Mouse (Mus musculus): ENCODE measurements around the gene Olfr1443. TPM values are rescaled to one million over a fixed set of nuclear protein-coding genes. Genes with fewer than 3 reads are reported as not detected.
"Not testable (repeated sequence)": the region's sequence is repeated elsewhere in the genome, so short reads cannot be mapped to it uniquely, and the experiment has no call there.

Olfr1443 gene
- polyA plus RNA-seq, 1 experiment from 2014 or later = not detected

DNA sequence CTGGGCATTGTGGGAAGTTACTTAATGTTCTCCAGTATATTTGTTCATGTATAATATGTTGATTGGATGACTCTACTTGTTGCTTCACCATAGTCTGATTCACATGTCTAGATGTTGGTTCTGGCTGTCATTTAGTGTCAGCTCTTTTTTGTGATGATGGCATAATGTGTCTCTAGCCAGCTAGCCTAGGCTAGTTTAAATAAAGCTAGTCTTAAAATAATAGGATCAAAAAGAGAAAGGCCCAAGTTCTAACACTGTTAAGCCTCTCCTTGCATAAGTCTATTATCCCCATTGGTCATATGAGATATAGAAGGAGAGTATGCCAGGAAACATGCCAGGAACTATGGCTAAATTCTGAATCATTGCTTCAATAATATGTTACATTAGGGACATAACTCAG is 28.4 kb upstream of the Olfr1443 start:
- no peak for DNase-seq (ENCODE audit: low spot score)
- Histone ChIP-seq H3K36me3 (ENCODE audit: control insufficient read depth, insufficient read depth, low read length) (no peaks in the 10 kb centered on the region), H3K4me2 (replicated peaks; ENCODE audit: low read depth) (no peak overlapping the region), H3K27ac (replicated peaks) (no peak overlapping the region), H3K9ac (ENCODE audit: low read length) (no peak overlapping the region), H3K4me1 (replicated peaks; ENCODE audit: control insufficient read depth, insufficient read depth) (no peaks in the 10 kb centered on the region), H3K4me3 (ENCODE audit: low read depth, low read length) (no peak overlapping the region), H3K27me3 (ENCODE audit: control insufficient read depth, insufficient read depth, low read length) (no peaks in the 10 kb centered on the region), H3K9me3 (ENCODE audit: control insufficient read depth, low read length) (no peaks in the 10 kb centered on the region)
- ATAC-seq (ENCODE audit: low FRiP score, low TSS enrichment) = no peak
- no peak for TF ChIP-seq CTCF (IDR thresholded peaks at IDR 0.05; ENCODE audit: low read depth)

DNA sequence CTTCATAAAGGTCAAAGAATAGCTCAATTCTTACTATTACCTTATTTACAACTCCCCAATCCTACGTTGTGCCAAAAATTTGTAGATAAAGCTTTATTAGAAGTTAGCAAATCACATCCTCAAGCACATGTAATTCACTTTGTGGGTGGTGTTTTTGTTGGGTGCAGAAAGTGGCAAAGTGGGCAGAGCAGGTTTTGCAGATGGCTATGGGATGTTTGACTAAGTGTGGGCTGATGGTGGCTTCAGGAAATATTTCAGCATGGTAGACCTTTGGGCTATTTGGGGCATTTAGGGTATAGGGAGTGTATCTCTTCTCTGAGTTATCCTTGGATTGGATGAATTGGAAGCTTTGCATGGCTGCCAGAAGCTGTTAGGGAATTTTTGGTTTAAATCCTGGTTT is 11.8 kb upstream of the Olfr1443 start:
- Histone ChIP-seq H3K9me3 (ENCODE audit: control insufficient read depth, low read length) (peaks cover 4% of the 10 kb centered on the region; the same call in 1 of the 2 replicates), H3K27me3 (ENCODE audit: control insufficient read depth, insufficient read depth, low read length) (no peaks in the 10 kb centered on the region), H3K4me3 (ENCODE audit: low read depth, low read length) (no peak overlapping the region), H3K4me1 (replicated peaks; ENCODE audit: control insufficient read depth, insufficient read depth) (no peaks in the 10 kb centered on the region), H3K4me2 (replicated peaks; ENCODE audit: low read depth) (no peak overlapping the region), H3K36me3 (ENCODE audit: control insufficient read depth, insufficient read depth, low read length) (no peaks in the 10 kb centered on the region), H3K27ac (replicated peaks) (no peak overlapping the region), H3K9ac (ENCODE audit: low read length) (no peak overlapping the region)
- DNase-seq (ENCODE audit: low spot score) (no peak), ATAC-seq (ENCODE audit: low FRiP score, low TSS enrichment) (no peak)
- TF ChIP-seq EP300 (optimal IDR thresholded peaks at IDR 0.05) (no peak), CTCF (IDR thresholded peaks at IDR 0.05; ENCODE audit: low read depth) (no peak)
- 83% methylated on average over 1 of the region's 1 CpGs for WGBS

DNA sequence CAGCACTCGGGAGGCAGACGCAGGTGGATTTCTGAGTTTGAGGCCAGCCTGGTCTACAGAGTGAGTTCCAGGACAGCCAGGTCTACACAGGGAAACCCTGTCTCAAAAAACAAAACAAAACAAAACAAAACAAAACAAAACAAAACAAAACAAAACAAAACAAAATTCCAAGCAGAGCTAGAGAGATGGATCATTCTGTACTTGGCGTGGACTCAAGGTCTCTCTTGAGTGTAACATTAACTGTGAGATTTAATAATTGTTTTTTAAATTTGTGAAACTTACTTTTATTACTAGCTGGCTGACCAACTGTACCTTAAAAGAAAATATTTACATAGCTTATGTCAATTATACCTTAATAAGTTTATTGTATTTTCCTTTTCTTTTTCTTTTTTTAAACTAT is 9.3 kb upstream of the Olfr1443 start:
- not testable (repeated sequence) for DNase-seq (ENCODE audit: low spot score); H3K4me1 ChIP-seq (replicated peaks; ENCODE audit: control insufficient read depth, insufficient read depth); H3K36me3 ChIP-seq (ENCODE audit: control insufficient read depth, insufficient read depth, low read length); ATAC-seq (ENCODE audit: low FRiP score, low TSS enrichment); H3K4me3 ChIP-seq (ENCODE audit: low read depth, low read length); H3K9ac ChIP-seq (ENCODE audit: low read length); H3K9me3 ChIP-seq (ENCODE audit: control insufficient read depth, low read length); H3K27me3 ChIP-seq (ENCODE audit: control insufficient read depth, insufficient read depth, low read length); H3K4me2 ChIP-seq (replicated peaks; ENCODE audit: low read depth); H3K27ac ChIP-seq (replicated peaks)
- 92% methylated on average over 3 of the region's 3 CpGs for WGBS

DNA sequence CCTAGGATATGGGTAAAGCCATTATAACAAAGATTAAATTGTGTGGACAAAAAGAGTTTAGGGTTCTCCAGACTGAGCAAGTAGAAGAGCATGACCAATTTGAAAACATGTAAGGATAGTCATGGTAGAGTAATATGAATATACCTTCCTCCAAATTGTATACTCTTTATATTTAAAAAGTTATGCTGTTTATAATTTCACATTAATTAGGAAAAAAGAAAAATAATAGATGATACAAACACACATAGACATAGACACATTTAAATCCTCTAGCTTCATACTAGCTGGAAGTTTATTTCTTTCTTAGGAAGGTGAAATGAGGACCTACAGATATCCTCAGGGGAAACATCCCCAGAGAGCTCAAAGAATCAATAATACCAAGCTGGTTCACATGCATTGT is 7.8 kb upstream of the Olfr1443 start, which contains the start of gene Olfr1442:
Gene Olfr1442, plus strand, starts transcription at position 301 of the 400 bp plus-strand sequence.
- no peaks in the 10 kb centered on the region for H3K36me3 ChIP-seq (ENCODE audit: control insufficient read depth, insufficient read depth, low read length)
- H3K4me2 ChIP-seq (replicated peaks; ENCODE audit: low read depth) = no peak within 1 kb of the TSS
- no peak for TF ChIP-seq CTCF (IDR thresholded peaks at IDR 0.05; ENCODE audit: low read depth)
- no peak for TF ChIP-seq EP300 (optimal IDR thresholded peaks at IDR 0.05)
- no peaks in the 10 kb centered on the region for H3K4me1 ChIP-seq (replicated peaks; ENCODE audit: control insufficient read depth, insufficient read depth)
- H3K27me3 ChIP-seq (ENCODE audit: control insufficient read depth, insufficient read depth, low read length) = no peaks in the 10 kb centered on the region
- no peak within 1 kb of the TSS for H3K27ac ChIP-seq (replicated peaks)
- H3K9me3 ChIP-seq (ENCODE audit: control insufficient read depth, low read length) = no peaks in the 10 kb centered on the region
- DNase-seq (ENCODE audit: low spot score) = no peak
- no peak for ATAC-seq (ENCODE audit: low FRiP score, low TSS enrichment)
- no peak within 1 kb of the TSS for H3K9ac ChIP-seq (ENCODE audit: low read length)
- H3K4me3 ChIP-seq (ENCODE audit: low read depth, low read length) = no peak within 1 kb of the TSS

DNA sequence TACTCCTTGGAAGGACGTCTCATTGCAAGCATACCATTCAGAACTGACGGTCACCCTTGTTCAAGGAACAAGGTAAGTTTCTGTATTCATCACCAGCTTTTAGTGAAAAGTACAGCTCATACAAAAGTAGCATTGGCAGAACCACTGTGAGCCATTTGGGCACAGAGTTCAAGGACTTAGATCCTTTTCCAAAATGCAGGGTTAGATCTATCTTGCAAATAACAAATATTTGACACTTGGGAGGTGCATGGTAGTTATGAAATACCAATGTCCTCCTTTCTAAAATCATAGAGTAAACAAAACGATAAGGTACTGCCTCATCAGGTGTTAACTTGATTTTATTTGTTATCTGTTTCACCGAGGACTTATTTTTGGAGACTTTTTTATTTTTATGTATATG is 6.9 kb upstream of the Olfr1443 start:
- DNase-seq (ENCODE audit: low spot score) = no peak
- Histone ChIP-seq H3K4me1 (replicated peaks; ENCODE audit: control insufficient read depth, insufficient read depth) (no peaks in the 10 kb centered on the region), H3K36me3 (ENCODE audit: control insufficient read depth, insufficient read depth, low read length) (no peaks in the 10 kb centered on the region), H3K27ac (replicated peaks) (no peak overlapping the region), H3K9me3 (ENCODE audit: control insufficient read depth, low read length) (no peaks in the 10 kb centered on the region), H3K27me3 (ENCODE audit: control insufficient read depth, insufficient read depth, low read length) (no peaks in the 10 kb centered on the region), H3K9ac (ENCODE audit: low read length) (no peak overlapping the region), H3K4me3 (ENCODE audit: low read depth, low read length) (no peak overlapping the region), H3K4me2 (replicated peaks; ENCODE audit: low read depth) (no peak overlapping the region)
- 75% methylated on average over 4 of the region's 4 CpGs for WGBS
- TF ChIP-seq CTCF (IDR thresholded peaks at IDR 0.05; ENCODE audit: low read depth) = no peak
- TF ChIP-seq EP300 (optimal IDR thresholded peaks at IDR 0.05) = no peak
- no peak for ATAC-seq (ENCODE audit: low FRiP score, low TSS enrichment)

DNA sequence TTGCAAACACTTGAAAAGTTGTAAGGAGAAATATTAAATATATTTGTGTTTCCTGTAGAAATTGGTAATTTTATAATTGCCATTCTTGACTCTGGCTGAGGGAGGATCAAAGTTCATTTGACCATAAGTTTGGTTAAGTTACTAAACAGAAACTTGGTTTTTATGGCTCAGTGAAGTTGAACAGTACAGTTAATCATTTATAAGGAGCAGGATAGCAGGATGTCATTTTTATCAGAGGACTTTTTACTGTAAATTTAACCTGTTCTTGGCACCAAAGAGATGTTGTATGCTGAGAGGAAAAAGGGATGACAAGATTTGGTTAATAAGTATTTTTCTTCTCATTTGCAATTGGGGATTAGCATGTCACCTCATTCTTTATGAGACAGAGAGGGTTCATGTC is 6.7 kb downstream of the Olfr1443 start:
- H3K4me1 ChIP-seq (replicated peaks; ENCODE audit: control insufficient read depth, insufficient read depth) = no peaks in the 10 kb centered on the region
- H3K4me3 ChIP-seq (ENCODE audit: low read depth, low read length) = no peak overlapping the region
- no peak overlapping the region for H3K4me2 ChIP-seq (replicated peaks; ENCODE audit: low read depth)
- no peak overlapping the region for H3K27ac ChIP-seq (replicated peaks)
- DNase-seq (ENCODE audit: low spot score) (no peak), ATAC-seq (ENCODE audit: low FRiP score, low TSS enrichment) (no peak)
- no peaks in the 10 kb centered on the region for H3K9me3 ChIP-seq (ENCODE audit: control insufficient read depth, low read length)
- TF ChIP-seq CTCF (IDR thresholded peaks at IDR 0.05; ENCODE audit: low read depth) (no peak), EP300 (optimal IDR thresholded peaks at IDR 0.05) (no peak)
- H3K36me3 ChIP-seq (ENCODE audit: control insufficient read depth, insufficient read depth, low read length) = no peaks in the 10 kb centered on the region
- no peaks in the 10 kb centered on the region for H3K27me3 ChIP-seq (ENCODE audit: control insufficient read depth, insufficient read depth, low read length)
- no peak overlapping the region for H3K9ac ChIP-seq (ENCODE audit: low read length)

All from stomach, postnatal 0 days (tissue).